Mouse (Mus musculus) cerebellum, adult 9-11 months (tissue): ENCODE data around the gene Pitpnm1.

ENCODE experiments used
- DNase-seq: peaks from one replicate; pipeline ENCODE4 v3.0.0; 2022

The Pitpnm1 gene

DNA sequence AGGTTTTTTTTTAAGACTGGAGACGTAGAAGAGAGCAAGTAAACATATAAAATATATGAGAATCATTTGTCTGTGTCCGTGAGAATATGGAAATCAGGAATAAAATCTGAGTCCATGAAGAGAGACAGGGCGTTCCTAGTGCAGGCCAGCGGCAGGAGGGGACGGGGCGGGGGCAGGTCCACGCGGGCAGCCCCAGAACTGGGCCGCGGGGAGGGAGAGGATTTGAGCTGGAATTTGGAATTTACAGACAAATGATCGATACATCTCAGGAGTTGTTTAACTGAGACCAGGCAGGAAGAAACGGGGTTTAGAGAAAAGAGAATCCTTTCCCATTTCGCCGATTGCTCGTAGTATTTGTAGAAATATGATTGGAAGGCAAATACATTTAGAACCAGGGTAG, 29.5 kb upstream of the Pitpnm1 start:
- DNase-seq = no peak

DNA sequence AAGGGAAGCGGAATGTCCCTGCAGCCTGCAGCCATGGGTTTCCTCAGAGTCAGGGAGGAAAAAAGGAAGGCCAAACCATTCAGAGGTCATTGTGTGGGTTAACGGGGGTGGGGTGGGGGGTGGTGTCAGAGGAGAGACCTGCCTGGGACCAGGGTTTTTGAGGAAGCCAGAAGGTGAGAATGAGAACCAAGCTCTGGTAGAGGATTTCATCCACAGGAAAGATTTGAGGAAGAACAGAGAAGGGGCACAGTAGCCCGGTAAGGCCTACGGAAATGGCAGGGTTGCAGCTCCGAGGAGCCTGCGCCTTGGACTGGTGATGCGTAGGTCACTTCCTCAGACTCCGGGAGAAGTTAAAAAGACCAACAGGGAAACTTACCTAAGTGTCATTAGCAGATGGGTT, 29.0 kb upstream of the Pitpnm1 start:
- DNase-seq = no peak

DNA sequence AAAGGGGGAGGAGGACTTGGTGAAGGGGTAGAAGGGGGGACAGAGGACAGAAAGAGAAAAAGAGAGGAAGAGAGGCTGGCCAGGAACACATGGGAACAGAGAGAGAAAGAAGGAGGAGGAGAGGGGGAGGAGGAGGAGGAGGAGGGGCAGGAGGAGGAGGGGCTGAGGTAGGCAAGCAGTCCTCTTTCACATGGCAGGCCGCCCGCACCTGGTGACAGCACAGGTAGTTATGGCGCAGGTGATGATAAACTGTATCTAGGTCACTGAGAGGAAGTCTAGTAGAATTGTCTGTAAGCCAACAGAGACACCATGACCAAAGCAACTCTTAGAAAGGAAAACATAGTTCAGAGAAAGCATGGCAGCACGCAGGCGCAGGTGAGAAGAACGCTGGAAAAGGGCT, 28.4 kb upstream of the Pitpnm1 start:
- peak; percentile 57 for DNase-seq

DNA sequence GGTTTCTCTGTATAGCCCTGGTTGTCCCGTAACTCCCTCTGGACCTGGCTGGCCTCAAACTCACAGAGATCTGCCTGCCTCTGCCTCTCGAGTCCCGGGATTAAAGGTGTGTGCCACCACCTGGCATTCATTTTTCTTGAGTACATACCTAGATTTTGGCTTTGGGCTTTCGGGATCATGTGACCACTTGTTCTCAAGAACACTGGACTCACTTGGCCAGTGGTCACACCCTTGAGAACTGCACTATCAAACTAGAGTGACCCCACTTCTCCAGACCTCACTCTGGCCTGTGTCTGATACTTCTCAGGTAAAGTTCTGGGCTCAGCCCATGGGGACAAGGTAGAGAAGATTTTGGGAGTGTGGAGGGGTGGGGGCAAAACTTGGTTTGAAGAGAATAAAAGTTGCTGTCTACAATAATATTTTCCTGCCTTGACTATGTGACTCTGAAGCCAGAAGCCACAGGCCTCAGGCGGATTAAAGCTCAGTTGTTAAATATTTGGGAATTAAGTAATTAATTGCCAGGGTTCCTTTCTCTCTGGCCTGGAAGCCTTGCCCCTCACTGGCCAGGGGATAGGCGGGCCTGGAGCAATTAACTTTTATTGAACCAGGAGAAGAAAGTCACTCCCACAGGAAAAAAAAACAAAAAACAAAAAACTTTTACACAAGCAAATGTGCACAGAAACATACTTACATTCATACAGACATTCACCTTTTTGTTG, 26.9 kb upstream of the Pitpnm1 start:
- peak; percentile 13 for DNase-seq

DNA sequence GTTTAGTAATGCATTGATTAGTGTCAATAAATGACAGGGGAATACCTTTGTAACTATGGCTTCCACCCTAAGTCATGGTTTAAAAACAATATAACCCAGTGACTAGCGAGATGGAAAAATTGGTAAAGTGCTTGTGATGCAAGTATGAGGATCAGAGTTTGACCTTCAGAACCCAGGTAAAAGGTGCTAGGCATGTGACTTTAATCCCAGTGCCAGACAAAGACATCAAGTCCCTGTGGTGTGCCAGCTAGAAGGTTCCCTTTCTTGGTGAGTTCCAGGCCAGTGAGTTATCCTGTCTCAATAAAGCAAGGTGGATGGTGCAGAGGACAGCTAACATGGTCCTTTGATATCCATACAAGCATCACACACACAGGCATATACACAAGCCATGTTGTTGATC, 24.3 kb upstream of the Pitpnm1 start:
- no peak for DNase-seq

DNA sequence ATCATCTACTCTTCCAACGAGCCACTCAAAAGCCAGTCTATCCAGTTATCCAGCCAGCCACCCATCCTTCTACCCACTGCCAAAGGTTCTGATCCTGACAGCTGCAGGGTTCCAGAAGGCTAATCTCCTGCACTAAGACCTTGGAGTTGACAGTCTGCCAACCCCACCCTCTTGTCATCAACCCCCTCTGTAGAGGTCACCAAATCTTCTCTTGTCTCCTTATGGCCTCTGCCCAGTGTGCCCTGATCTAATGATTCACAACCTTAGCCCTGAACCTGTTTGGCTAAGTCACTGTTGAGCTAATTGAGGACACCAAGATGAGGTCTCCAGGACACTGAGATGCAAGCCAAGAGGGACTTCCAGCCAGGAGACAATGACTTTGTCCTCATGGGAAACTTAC, 20.2 kb upstream of the Pitpnm1 start:
- peak; percentile 62 for DNase-seq

DNA sequence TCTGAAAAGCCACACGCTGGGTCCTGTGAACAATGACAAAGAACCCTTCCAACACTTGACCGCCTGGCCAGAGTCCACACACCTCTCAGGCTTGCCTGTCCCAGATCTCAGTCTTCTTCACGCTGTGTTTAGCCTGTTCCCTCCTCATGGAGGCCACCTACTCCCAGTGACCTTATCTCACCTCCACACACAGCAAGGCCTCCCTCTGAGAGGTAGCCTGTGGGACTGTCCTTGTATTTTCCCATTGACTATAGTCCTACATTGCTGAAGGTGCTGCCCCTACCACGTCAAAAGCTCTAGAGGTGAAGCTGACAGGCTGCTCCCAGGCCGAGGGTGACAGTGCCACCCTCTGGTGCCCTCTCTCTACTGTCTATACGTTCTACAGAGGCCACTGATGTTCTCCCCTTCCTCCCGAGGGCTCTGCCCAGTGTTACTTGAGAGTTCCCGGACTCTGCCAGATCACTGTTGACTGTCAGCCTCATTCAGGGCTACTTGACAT, 19.2 kb upstream of the Pitpnm1 start:
- DNase-seq = peak; percentile 94

DNA sequence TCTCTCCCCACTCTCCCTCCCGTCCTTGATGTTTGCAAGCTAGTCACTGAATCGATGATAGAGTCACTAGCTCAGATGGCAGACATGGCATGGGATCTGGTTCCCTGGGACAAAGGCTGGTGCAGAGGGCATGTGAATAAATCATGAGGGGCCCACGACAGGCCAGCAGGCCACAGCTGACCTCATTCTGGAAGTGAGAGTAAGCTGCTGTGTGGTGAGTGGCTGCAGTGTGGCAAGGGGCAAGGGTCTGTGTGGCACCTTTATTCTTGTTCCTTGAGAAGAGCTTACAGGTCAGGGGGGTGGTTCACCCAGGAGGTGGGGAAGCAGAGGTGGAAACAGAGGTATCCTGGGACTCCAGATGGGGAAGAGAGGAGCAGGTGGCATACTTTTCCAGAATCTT, 18.4 kb upstream of the Pitpnm1 start, which contains the start of gene Cabp2:
TSS of gene Cabp2 (plus strand) at position 185 of the 400 bp plus-strand sequence.
- DNase-seq = no peak

DNA sequence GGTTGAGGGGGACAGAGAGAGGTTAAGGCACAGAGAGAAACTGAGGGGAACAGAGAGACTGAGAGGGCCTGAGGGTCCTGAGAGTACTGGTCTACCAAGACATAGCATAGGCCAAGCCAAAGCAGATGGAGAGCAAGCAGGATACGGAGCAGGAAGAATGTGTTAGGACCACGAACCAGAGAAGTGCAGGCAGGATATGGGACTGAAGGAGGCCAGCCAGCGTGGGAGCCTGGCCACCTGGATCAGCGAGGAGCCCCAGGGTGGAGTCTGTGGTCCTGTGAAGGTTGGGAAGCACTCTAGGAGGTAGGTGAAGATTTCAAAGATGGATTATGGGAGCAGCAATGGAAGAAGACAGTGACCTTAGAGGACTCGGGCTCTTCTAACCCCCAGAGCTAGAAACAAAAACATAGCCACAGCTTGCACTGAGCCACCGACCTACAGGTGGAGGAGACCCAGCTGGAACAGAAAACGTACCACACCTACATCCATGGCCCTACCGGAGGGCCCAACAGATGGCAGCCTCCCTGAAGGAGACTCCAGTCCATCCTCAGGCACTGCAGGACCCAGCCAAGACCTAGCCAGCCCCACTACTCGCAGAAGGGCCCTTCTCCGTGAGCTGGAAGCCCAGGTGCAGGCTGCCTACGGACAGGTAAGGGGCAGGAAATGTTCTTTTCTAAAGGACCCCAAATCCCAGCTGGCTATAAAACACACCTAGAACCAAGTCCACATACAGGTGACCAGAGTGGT, 17.4 kb upstream of the Pitpnm1 start:
- peak; percentile 63 for DNase-seq

DNA sequence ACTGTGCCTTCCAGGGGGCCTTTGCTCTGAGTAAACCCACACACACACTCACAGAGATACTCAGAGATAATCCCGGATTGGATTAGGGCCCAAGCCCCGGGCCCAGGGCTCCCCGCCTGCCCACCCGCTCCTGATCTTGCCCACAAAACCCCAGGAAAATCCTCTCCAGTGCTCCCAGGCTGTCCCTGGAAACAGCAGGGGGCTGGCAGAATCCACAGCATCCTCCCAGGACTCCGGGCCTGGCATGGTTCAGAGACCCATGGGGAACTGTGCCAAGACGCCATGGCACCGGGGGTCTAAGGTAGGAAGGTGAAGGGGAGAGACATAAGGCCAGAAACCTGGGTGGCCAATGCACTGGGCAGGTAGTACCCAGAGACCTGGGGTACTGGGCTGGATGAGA, 16.5 kb upstream of the Pitpnm1 start:
- DNase-seq = peak; percentile 69

DNA sequence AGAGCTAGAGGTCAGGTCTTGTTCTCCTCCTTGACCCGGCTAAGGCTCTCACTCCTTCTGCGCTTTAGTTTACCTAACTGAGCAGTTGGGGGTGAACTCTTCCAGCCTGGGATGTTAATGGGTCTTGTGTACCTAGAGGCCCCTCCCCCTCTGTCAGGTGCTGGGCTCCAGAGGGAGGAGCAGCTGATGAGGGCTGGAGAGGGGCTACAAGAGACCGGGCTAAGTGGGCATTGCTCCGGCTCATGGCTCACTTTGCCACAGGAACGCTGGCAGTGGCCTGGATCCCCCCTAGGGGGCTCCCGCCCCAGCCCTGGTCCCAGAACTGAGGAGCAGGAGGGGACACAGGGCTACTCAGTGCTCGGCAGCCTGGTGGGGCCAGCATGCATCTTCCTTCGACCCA, 16.0 kb upstream of the Pitpnm1 start:
- no peak for DNase-seq

DNA sequence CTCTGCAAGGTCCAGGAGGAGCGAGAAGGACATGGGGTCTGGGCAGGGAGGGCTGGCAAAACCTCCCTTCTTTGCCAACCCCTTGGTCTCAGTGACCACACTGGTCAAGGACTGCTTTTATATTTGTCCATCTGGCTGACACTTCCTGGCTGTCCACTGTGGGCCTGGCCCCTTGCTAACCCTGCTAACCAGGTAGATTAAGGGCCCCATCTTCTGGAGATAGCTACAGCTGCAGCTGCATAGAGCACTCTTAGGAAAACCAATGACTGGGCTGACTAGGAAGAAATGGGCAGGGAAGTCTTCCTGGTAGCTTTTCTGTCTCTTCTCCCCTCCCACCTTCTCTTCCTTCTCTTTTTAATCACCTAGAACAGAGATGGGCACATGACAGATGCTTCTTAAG, 14.8 kb upstream of the Pitpnm1 start:
- DNase-seq = peak; percentile 58

DNA sequence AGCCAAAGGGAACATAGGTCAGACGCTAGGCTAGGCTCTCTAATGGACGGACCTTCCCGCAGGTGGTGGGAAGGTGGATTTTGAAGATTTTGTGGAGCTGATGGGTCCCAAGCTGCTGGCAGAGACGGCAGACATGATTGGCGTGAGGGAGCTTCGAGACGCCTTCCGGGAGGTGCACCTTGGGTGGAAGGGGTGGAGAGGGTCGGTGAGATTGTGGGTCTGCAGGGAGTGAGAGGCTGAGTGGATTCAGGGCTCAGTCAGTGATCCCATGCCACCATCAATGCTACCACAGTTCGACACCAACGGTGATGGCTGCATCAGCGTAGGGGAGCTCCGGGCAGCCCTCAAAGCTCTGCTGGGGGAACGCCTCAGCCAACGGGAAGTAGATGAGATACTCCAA, 13.6 kb upstream of the Pitpnm1 start:
- peak; percentile 24 for DNase-seq

DNA sequence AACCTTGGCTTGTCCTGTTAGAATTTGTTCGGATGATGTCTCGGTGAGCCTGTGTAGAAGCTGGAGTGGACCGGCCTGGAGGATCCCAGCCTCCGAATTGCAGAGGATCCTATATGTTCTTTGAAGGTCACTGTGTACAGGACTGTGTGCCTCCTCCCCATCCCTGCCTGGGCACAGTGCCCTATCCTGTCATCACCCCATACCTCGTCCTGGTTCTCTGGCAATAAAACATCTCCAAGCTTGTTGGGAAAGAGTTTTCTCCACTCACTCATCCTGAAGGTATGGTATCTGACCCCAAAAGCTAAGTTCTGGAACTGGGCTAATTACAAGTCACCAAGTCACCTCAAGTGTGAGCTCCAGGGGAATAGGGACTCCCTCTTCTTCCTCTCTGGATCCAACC, 12.7 kb upstream of the Pitpnm1 start:
- peak; percentile 9 for DNase-seq

DNA sequence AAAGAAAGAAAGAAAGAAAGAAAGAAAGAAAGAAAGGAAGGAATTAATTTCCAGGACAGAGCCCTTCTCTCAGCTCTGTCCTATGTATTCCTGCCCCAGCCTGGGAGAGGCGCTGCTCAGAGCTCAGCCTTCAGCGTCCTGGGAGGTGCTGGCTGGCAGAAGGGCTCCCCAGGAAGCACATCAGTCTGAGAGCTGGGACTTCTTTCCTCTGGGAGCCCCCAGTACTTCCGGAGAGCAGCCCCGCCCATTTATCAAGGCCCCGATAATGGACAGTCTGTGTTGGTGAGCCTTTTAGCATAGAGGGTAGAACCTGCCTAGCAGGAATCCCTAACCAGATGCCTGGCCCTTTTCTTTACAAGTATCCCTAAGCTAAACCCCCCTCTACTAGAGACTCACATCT, 11.7 kb upstream of the Pitpnm1 start:
- DNase-seq = no peak

DNA sequence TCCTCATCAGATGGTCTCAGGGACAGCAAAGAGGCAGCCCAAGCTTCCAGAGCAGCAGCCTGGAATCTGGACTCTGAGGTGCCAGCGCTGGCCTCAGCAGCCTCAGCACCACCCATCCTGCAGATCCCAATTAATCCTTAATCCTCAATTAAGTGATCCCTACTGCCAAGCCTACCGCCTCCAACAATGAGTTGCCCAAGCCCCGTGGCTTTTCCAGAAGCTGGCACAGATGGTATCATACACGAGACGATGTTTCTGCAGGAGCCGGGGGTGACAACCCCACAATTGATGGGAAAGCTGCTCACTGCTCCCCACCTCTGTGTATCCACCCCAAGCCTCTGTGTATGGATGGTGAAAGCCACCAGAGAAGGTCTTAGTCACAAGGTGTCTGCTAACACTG, 10.7 kb upstream of the Pitpnm1 start:
- peak; percentile 16 for DNase-seq

DNA sequence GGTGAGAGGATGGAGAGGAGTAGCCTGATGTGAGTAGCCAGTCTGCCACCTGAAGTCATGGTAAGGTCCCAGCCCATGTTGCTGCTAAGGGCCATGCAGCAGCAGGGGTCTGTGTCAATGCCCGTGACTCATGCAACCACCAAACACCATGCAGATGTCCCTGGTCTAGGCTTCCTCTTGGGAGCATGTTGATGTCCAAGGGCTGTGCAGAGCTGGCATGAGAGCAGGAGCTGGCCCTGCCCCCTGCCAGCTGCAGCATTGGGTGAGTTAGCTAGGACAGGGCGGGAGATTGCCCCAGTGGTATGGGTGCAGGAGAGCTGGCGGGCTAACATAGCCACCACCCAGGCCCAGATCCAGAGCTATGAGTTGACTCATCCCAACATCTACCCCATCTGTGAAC, 9.4 kb upstream of the Pitpnm1 start:
- DNase-seq = peak; percentile 13

DNA sequence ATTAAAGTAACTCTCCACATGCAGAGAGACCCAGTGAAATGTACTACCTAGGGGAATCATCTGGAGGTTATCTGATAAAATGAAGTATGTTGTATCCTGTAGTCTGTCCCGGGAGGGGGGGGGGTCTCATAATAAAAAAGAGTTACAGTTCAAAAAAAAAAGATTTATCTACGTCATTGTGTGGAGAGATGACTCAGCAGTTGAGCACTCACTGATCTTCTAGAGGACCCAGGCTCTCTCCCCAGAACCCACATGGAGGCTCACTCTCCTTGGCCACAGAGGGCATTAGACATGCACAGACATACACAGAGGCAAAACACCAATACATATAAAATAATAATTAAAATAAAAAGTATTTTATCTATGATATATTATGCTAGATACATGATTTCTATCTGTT, 8.4 kb upstream of the Pitpnm1 start:
- DNase-seq = no peak

DNA sequence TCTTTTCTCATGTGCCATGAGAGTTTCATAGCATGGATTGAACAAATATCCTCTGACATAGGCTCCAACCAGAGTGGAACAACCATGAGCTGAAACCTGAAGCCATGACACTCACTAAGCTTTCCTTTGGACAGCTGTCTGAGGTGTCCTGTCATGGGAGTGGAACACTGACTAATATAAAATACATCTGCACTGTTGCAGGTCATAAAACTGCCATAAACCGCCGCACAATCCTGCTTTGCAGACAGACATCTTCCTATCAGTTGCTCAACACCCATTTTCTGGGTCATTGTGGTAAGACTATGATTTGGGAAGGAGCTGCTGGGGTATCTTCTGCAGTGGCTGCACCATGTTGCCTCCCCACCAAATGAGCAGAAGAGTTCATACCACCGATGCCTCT, 7.0 kb upstream of the Pitpnm1 start:
- no peak for DNase-seq

DNA sequence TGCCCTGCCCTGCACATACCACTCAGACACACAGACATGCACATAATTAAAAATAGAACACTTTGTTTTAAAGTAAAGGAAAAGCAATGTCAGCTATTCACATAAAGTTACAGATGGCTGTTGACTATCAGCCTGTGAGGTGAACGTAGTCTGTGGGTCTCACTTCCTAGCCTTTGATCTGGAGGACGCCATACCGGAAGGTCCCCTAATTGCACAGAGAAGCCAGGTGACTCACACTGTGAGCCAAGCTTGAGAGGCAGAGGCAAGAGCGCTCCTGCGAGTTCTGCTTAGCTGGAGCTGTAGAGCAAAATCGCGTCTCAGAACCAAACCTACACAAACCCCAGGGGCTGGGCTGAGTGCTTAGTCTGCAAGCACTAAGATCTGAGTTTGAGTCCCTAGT, 6.0 kb upstream of the Pitpnm1 start:
- no peak for DNase-seq

DNA sequence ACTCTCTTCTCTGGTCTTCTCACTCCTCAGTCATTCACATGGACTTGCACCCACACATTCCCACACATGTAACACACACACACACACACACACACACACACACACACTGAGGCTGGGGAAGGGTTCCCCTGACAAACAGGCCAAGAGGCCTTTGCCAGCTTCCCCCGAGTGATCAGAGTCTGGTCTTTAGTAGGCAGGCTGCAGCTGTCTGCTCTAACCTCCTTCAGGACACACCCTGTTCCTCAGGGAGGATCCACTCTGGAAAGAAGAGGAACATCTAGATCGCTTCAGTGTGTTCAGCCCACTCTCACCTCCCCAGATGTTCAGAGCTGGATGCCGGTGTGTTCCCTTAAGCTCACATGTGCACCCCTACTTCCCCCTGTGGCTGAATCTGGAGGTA, 5.5 kb upstream of the Pitpnm1 start:
- no peak for DNase-seq

DNA sequence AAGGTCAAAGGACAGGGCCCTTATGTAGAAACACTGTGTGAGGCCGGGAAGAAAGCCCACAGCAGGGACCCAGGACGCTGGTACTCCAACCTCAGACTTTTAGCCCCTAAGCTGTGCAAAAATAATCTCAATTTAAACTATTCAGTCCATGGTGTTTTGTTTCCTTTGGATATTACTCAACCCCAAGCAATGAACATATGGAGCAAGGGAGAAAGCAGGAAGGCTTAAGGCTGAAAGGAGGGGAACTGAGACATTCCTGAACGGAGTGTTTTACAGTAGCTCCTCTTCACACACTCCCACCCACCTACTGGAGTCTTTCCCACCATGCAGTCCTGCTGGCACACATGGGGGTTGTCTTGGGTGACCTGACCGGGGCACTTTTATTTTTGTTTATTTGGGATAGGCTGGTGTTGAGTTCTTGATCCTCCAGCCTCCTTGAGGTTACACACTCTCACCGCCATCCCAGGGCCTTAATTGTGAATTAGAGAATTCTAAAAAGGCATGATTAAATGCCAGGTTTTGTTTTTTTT, 5.0 kb upstream of the Pitpnm1 start:
- DNase-seq = peak; percentile 51

DNA sequence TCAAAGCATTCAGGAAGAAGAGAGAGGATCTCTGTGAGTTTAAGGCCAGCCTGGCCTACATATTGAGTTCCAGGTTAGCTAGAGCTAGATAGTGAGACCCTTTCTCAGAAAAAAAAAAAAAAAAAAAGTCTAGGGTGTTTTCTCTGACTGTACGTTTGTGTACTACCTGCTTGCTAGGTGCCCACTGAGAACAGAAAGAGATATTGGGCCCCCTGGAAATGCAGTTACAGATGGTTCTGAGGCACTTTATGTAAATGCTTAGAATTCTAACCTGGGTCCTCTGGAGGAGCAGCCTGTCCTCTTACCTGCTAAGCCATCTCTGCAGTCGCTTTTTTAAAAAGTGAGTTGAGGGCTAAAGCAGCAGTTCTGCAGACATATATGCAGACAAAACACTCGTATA, 4.0 kb upstream of the Pitpnm1 start:
- no peak for DNase-seq
